Comparison of ENCODE assay signal across 20 mouse cellular contexts in the genomic region with DNA sequence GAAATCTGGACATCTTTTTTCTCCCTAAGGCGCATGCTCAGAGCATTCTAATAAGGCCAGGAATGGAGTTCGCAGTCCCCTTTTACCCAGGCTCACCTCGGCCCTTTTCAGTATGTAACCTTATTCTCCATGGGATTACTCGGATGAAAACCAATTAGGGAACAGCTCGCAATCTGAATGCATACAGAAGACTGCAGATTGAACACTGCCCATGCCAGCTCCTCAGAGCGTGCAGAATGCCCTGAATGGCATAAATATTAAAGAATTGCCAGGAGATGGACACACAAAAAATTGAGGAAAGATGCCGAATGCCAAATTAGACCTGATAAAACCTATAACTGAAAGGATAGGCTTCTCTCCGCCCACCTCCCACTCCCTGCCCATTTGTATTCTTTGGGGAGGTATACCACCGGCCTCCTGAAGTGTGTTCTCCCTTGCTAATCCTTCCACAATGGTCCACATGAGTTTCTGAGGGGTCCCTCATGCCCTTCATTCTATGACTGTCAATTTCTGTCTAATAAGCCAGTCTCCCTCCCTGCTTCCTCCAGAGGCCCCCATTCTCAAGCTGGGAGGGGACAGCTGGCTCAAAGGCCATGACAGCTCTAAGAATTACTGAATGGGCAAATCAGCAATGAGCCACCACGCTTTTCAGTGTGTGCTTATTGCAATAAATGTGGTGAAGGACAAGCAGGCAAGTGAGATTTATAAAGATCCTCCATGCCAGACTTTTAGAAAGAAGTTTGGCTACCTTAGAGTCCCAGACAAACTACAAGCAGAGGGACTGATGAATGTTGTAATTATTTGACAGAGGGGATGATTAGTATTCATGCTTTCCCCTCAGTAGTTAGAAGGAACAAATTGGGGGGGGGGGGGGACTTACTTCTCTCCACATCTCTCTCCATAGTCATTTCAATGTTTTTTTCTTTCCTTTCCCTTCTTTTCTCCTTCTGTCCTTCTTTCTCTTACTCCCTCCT.
DNase-seq lines count a peak whose midpoint lies in the region; ATAC-seq lines count a peak whose summit lies in the region.
"Had no signal": no experiment of that assay in that cellular context is flagged by ENCODE, and none has a peak within 500 bp of the region (broad histone marks: within the 10 kb centered on the region; RNA-seq: fewer than 3 reads in every experiment).

No protein-coding gene starts in this region.

- no peak for ATAC-seq in embryonic facial prominence, embryonic 11.5 days (replicated peaks; ENCODE audit: insufficient number of reproducible peaks, low FRiP score, low TSS enrichment, low read depth)
- peak; percentile 87 for ATAC-seq in forebrain, embryonic 14.5 days
- peak; percentile 52; the same call in 1 of the 2 replicates for ATAC-seq in hindbrain, embryonic 15.5 days (ENCODE audit: low FRiP score, low read depth)
- peak; percentile 77 for ATAC-seq in midbrain, embryonic 16.5 days
- no peak for ATAC-seq in granulocyte monocyte progenitor cell, adult 5-6 weeks (replicated peaks; ENCODE audit: poor library complexity, severe bottlenecking)
- ATAC-seq: liver, postnatal 0 days had no signal

- H3K4me3 ChIP-seq in embryonic facial prominence, embryonic 11.5 days (ENCODE audit: low read depth, low read length), result no peak overlapping the region
- no peak overlapping the region for H3K4me3 ChIP-seq in embryonic facial prominence, embryonic 10.5 days
- no peak overlapping the region for H3K4me3 ChIP-seq in forebrain, embryonic 14.5 days (ENCODE audit: low read depth, low read length)
- H3K4me3 ChIP-seq in hindbrain, embryonic 15.5 days, result no peak overlapping the region
- no peak overlapping the region for H3K4me3 ChIP-seq in midbrain, embryonic 16.5 days (ENCODE audit: low read depth, low read length)
- H3K4me3 ChIP-seq: erythroblast, embryonic 14.5 days; heart, embryonic 13.5 days; limb, embryonic 15.5 days had no signal

- no peak overlapping the region for H3K27ac ChIP-seq in embryonic facial prominence, embryonic 11.5 days (replicated peaks; ENCODE audit: low read depth, low read length)
- no peak overlapping the region for H3K27ac ChIP-seq in embryonic facial prominence, embryonic 10.5 days (replicated peaks)
- peak overlapping the region; percentile 75 for H3K27ac ChIP-seq in forebrain, embryonic 14.5 days (ENCODE audit: low read depth, low read length)
- H3K27ac ChIP-seq in hindbrain, embryonic 15.5 days (replicated peaks), result no peak overlapping the region
- H3K27ac ChIP-seq in midbrain, embryonic 16.5 days (ENCODE audit: low read length), result peak overlapping the region; percentile 2
- H3K27ac ChIP-seq: heart, embryonic 13.5 days; limb, embryonic 15.5 days had no signal

- 64% methylated on average over 10 of the region's 10 CpGs for WGBS in embryonic facial prominence, embryonic 11.5 days
- WGBS in embryonic facial prominence, embryonic 10.5 days, result 60% methylated on average over 10 of the region's 10 CpGs
- WGBS in forebrain, embryonic 14.5 days, result 3% methylated on average over 10 of the region's 10 CpGs
- WGBS in hindbrain, embryonic 15.5 days, result 25% methylated on average over 10 of the region's 10 CpGs
- 15% methylated on average over 10 of the region's 10 CpGs for WGBS in midbrain, embryonic 16.5 days

- no peak overlapping the region for H3K9ac ChIP-seq in embryonic facial prominence, embryonic 11.5 days (replicated peaks; ENCODE audit: low read length)
- H3K9ac ChIP-seq in forebrain, embryonic 14.5 days (ENCODE audit: low read length), result no peak overlapping the region
- no peak overlapping the region for H3K9ac ChIP-seq in hindbrain, embryonic 15.5 days
- H3K9ac ChIP-seq in midbrain, embryonic 16.5 days (ENCODE audit: low read depth, low read length), result no peak overlapping the region
- H3K9ac ChIP-seq: heart, embryonic 13.5 days; limb, embryonic 15.5 days; liver, postnatal 0 days had no signal

- no peaks in the 10 kb centered on the region for H3K27me3 ChIP-seq in embryonic facial prominence, embryonic 11.5 days (ENCODE audit: control insufficient read depth, insufficient read depth, low read length)
- no peaks in the 10 kb centered on the region for H3K27me3 ChIP-seq in embryonic facial prominence, embryonic 10.5 days (replicated peaks; ENCODE audit: low read depth, poor library complexity, severe bottlenecking)
- no peaks in the 10 kb centered on the region for H3K27me3 ChIP-seq in forebrain, embryonic 14.5 days (replicated peaks; ENCODE audit: control insufficient read depth, insufficient read depth, low read length)
- H3K27me3 ChIP-seq in hindbrain, embryonic 15.5 days, result 0 out of 2 replicates have a peak, but pooled peaks cover 2% of the 10 kb centered on the region
- H3K27me3 ChIP-seq in midbrain, embryonic 16.5 days (ENCODE audit: control insufficient read depth, insufficient read depth, low read depth, low read length), result no peaks in the 10 kb centered on the region
- H3K27me3 ChIP-seq: heart, embryonic 13.5 days; limb, embryonic 15.5 days had no signal

- no peaks in the 10 kb centered on the region for H3K4me1 ChIP-seq in embryonic facial prominence, embryonic 11.5 days (ENCODE audit: control insufficient read depth, insufficient read depth, low read length)
- H3K4me1 ChIP-seq in embryonic facial prominence, embryonic 10.5 days, result peaks cover 21% of the 10 kb centered on the region
- H3K4me1 ChIP-seq in forebrain, embryonic 14.5 days (ENCODE audit: control insufficient read depth, insufficient read depth, low read length), result peaks cover 16% of the 10 kb centered on the region
- peaks cover 19% of the 10 kb centered on the region for H3K4me1 ChIP-seq in hindbrain, embryonic 15.5 days (replicated peaks)
- H3K4me1 ChIP-seq in midbrain, embryonic 16.5 days (ENCODE audit: control insufficient read depth, insufficient read depth, low read length), result peaks cover 14% of the 10 kb centered on the region
- H3K4me1 ChIP-seq: heart, embryonic 13.5 days had no signal

- DNase-seq in embryonic facial prominence, embryonic 11.5 days (ENCODE audit: low spot score), result peak; percentile 34
- DNase-seq in embryonic facial prominence, embryonic 10.5 days (ENCODE audit: low spot score), result no peak
- DNase-seq in forebrain, embryonic 14.5 days (ENCODE audit: low spot score), result peak; percentile 92
- no peak for DNase-seq in spleen, postnatal 14 days (ENCODE audit: low spot score in 2 of 2)
- DNase-seq in lung, postnatal 14 days, result no peak
- DNase-seq: cerebellum, adult 18-20 months; heart, postnatal 4 days; kidney, adult 18-20 months; kidney, postnatal 4 days; liver, postnatal 0 days; lung, postnatal 36 days; retina, postnatal 1 day; spleen, adult 18-20 months; thymus, postnatal 14 days had no signal

- H3K4me2 ChIP-seq in embryonic facial prominence, embryonic 11.5 days (ENCODE audit: low read depth, low read length), result no peak overlapping the region
- H3K4me2 ChIP-seq in forebrain, embryonic 14.5 days (ENCODE audit: low read length), result peak overlapping the region; percentile 14; the same call in 1 of the 2 replicates
- no peak overlapping the region for H3K4me2 ChIP-seq in hindbrain, embryonic 15.5 days
- H3K4me2 ChIP-seq in midbrain, embryonic 16.5 days (ENCODE audit: low read length), result peak overlapping the region; percentile 19
- H3K4me2 ChIP-seq: heart, embryonic 13.5 days; limb, embryonic 15.5 days had no signal

- H3K9me3 ChIP-seq in embryonic facial prominence, embryonic 11.5 days (replicated peaks; ENCODE audit: control insufficient read depth, low read length), result no peaks in the 10 kb centered on the region
- no peaks in the 10 kb centered on the region for H3K9me3 ChIP-seq in embryonic facial prominence, embryonic 10.5 days
- no peaks in the 10 kb centered on the region for H3K9me3 ChIP-seq in forebrain, embryonic 14.5 days (replicated peaks; ENCODE audit: control insufficient read depth, low read length)
- no peaks in the 10 kb centered on the region for H3K9me3 ChIP-seq in hindbrain, embryonic 15.5 days
- no peaks in the 10 kb centered on the region for H3K9me3 ChIP-seq in midbrain, embryonic 16.5 days (replicated peaks; ENCODE audit: control insufficient read depth, low read length, poor library complexity, severe bottlenecking)
- H3K9me3 ChIP-seq: heart, embryonic 13.5 days; limb, embryonic 15.5 days had no signal

- H3K36me3 ChIP-seq in embryonic facial prominence, embryonic 11.5 days (replicated peaks; ENCODE audit: control insufficient read depth, insufficient read depth, low read depth, low read length), result no peaks in the 10 kb centered on the region
- H3K36me3 ChIP-seq in embryonic facial prominence, embryonic 10.5 days (replicated peaks), result no peaks in the 10 kb centered on the region
- H3K36me3 ChIP-seq in forebrain, embryonic 14.5 days (ENCODE audit: control insufficient read depth, insufficient read depth, low read length), result no peaks in the 10 kb centered on the region
- H3K36me3 ChIP-seq in hindbrain, embryonic 15.5 days, result no peaks in the 10 kb centered on the region
- no peaks in the 10 kb centered on the region for H3K36me3 ChIP-seq in midbrain, embryonic 16.5 days (ENCODE audit: control insufficient read depth, insufficient read depth, low read length)
- H3K36me3 ChIP-seq: heart, embryonic 13.5 days; limb, embryonic 15.5 days had no signal

Comparison
In these comparisons a context has a peak if more than half of its experiments do, and no peak if none do; other contexts are left out.
1. DNase-seq: peak in embryonic facial prominence, embryonic 11.5 days (single experiment) and forebrain, embryonic 14.5 days (single experiment); none in embryonic facial prominence, embryonic 10.5 days (single experiment), spleen, postnatal 14 days (0 of 2) and lung, postnatal 14 days (single experiment).
2. ATAC-seq: peak in forebrain, embryonic 14.5 days (single experiment), hindbrain, embryonic 15.5 days (single experiment) and midbrain, embryonic 16.5 days (single experiment); none in embryonic facial prominence, embryonic 11.5 days (single experiment) and granulocyte monocyte progenitor cell, adult 5-6 weeks (single experiment).
3. H3K27ac ChIP-seq: peak in forebrain, embryonic 14.5 days (single experiment) and midbrain, embryonic 16.5 days (single experiment); none in embryonic facial prominence, embryonic 11.5 days (single experiment), embryonic facial prominence, embryonic 10.5 days (single experiment) and hindbrain, embryonic 15.5 days (single experiment).
4. H3K4me2 ChIP-seq: peak in forebrain, embryonic 14.5 days (single experiment) and midbrain, embryonic 16.5 days (single experiment); none in embryonic facial prominence, embryonic 11.5 days (single experiment) and hindbrain, embryonic 15.5 days (single experiment).